Mouse (Mus musculus): ENCODE measurements around the gene Olfr1098. TPM values are rescaled to one million over a fixed set of nuclear protein-coding genes. Genes with fewer than 3 reads are reported as not detected.

Gene Olfr1098
- polyA plus RNA-seq (2016; fragmentation: Nextera tagmentation; extraction: Ambion mirVana): not detected in 2 replicates

- H3K27ac ChIP-seq: no peak within 1 kb of the TSS
- no peak within 1 kb of the TSS for H3K4me3 ChIP-seq
- H3K36me3 ChIP-seq: no peaks in the 10 kb centered on the region
- no peaks in the 10 kb centered on the region for H3K27me3 ChIP-seq
- no peak within 1 kb of the TSS for H3K4me2 ChIP-seq (replicated peaks)
- no peak within 1 kb of the TSS for H3K9ac ChIP-seq
- H3K4me1 ChIP-seq: no peaks in the 10 kb centered on the region
- H3K9me3 ChIP-seq (replicated peaks): no peaks in the 10 kb centered on the region
- ATAC-seq (ENCODE audit: low FRiP score): no peak
- 86% methylated on average over 1 of the region's 1 CpGs for WGBS
These were observed at the start of gene Olfr1098 for GRCm38 (mm10) chr2:86924445-86924844. TSS of gene Olfr1098 (minus strand) at chr2:86924545.

- no peak within 1 kb of the TSS for H3K27ac ChIP-seq
- no peaks in the 10 kb centered on the region for H3K36me3 ChIP-seq
- H3K4me1 ChIP-seq: no peaks in the 10 kb centered on the region
- no peak within 1 kb of the TSS for H3K4me2 ChIP-seq (replicated peaks)
- no peak for ATAC-seq (ENCODE audit: low FRiP score)
- H3K4me3 ChIP-seq: no peak within 1 kb of the TSS
- 84% methylated on average over 1 of the region's 1 CpGs for WGBS
- H3K9me3 ChIP-seq (replicated peaks): no peaks in the 10 kb centered on the region
- no peaks in the 10 kb centered on the region for H3K27me3 ChIP-seq
- H3K9ac ChIP-seq: no peak within 1 kb of the TSS
These were observed 36.2 kb upstream of the Olfr1098 start, which contains the start of gene Olfr1099 for GRCm38 (mm10) chr2:86960593-86960992. TSS of gene Olfr1099 (minus strand) at chr2:86960693.

GRCm38 (mm10) chr2:86926557-86926956 lies 2.2 kb upstream of the Olfr1098 start:
- no peak overlapping the region for H3K4me3 ChIP-seq
- H3K4me1 ChIP-seq: no peaks in the 10 kb centered on the region
- H3K36me3 ChIP-seq: no peaks in the 10 kb centered on the region
- H3K9ac ChIP-seq: no peak overlapping the region
- no peak for ATAC-seq (ENCODE audit: low FRiP score)
- no peaks in the 10 kb centered on the region for H3K27me3 ChIP-seq
- H3K4me2 ChIP-seq (replicated peaks): no peak overlapping the region
- no peak overlapping the region for H3K27ac ChIP-seq
- H3K9me3 ChIP-seq (replicated peaks): no peaks in the 10 kb centered on the region

GRCm38 (mm10) chr2:86905647-86906046 lies 18.7 kb downstream of the Olfr1098 start:
- no peak overlapping the region for H3K9ac ChIP-seq
- no peak overlapping the region for H3K4me3 ChIP-seq
- no peaks in the 10 kb centered on the region for H3K27me3 ChIP-seq
- no peak for ATAC-seq (ENCODE audit: low FRiP score)
- no peaks in the 10 kb centered on the region for H3K4me1 ChIP-seq
- H3K27ac ChIP-seq: no peak overlapping the region
- H3K36me3 ChIP-seq: no peaks in the 10 kb centered on the region
- H3K4me2 ChIP-seq (replicated peaks): no peak overlapping the region
- H3K9me3 ChIP-seq (replicated peaks): no peaks in the 10 kb centered on the region
- WGBS: 88% methylated on average over 2 of the region's 2 CpGs

- Histone ChIP-seq H3K9me3 (replicated peaks) (no peaks in the 10 kb centered on the region), H3K27ac (no peak within 1 kb of the TSS), H3K27me3 (no peaks in the 10 kb centered on the region), H3K4me3 (no peak within 1 kb of the TSS), H3K4me1 (no peaks in the 10 kb centered on the region), H3K36me3 (no peaks in the 10 kb centered on the region), H3K4me2 (replicated peaks) (no peak within 1 kb of the TSS), H3K9ac (no peak within 1 kb of the TSS)
- 98% methylated on average over 1 of the region's 1 CpGs for WGBS
- ATAC-seq (ENCODE audit: low FRiP score): no peak
These were observed 32.2 kb downstream of the Olfr1098 start, which contains the start of gene Olfr1097 for GRCm38 (mm10) chr2:86892116-86892515. TSS of gene Olfr1097 (minus strand) at chr2:86892216.

- Histone ChIP-seq H3K4me3 (no peak within 1 kb of the TSS), H3K36me3 (no peaks in the 10 kb centered on the region), H3K27ac (no peak within 1 kb of the TSS), H3K4me2 (replicated peaks) (no peak within 1 kb of the TSS), H3K9me3 (replicated peaks) (0 out of 2 replicates have a peak, but pooled peaks cover 2% of the 10 kb centered on the region), H3K27me3 (no peaks in the 10 kb centered on the region), H3K9ac (no peak within 1 kb of the TSS), H3K4me1 (no peaks in the 10 kb centered on the region)
- no peak for ATAC-seq (ENCODE audit: low FRiP score)
- 76% methylated on average over 1 of the region's 1 CpGs for WGBS
These were observed 49.6 kb downstream of the Olfr1098 start, which contains the start of gene Gm13723 for GRCm38 (mm10) chr2:86874702-86875101. TSS of gene Gm13723 (minus strand) at chr2:86874802.

Other genes starting within 250 kb of the Olfr1098 start
- gene Olfr1086, start 244.5 kb downstream of the Olfr1098 start, polyA plus RNA-seq (2016; fragmentation: Nextera tagmentation; extraction: Ambion mirVana): not detected in 2 replicates
- gene Olfr1087, start 226.2 kb downstream of the Olfr1098 start, polyA plus RNA-seq (2016; fragmentation: Nextera tagmentation; extraction: Ambion mirVana): not detected in 2 replicates
- gene Olfr1089, start 190.8 kb downstream of the Olfr1098 start, polyA plus RNA-seq (2016; fragmentation: Nextera tagmentation; extraction: Ambion mirVana): not detected in 2 replicates
- not detected in 2 replicates for gene Olfr1090, start 165.6 kb downstream of the Olfr1098 start, polyA plus RNA-seq (2016; fragmentation: Nextera tagmentation; extraction: Ambion mirVana)
- not detected in 2 replicates for gene Olfr1093, start 142.1 kb downstream of the Olfr1098 start, polyA plus RNA-seq (2016; fragmentation: Nextera tagmentation; extraction: Ambion mirVana)
- gene Olfr141, start 114.5 kb downstream of the Olfr1098 start, polyA plus RNA-seq (2016; fragmentation: Nextera tagmentation; extraction: Ambion mirVana): not detected in 2 replicates
- gene Olfr1094, start 99.9 kb downstream of the Olfr1098 start, polyA plus RNA-seq (2016; fragmentation: Nextera tagmentation; extraction: Ambion mirVana): not detected in 2 replicates
- not detected in 2 replicates for gene Olfr1095, start 72.8 kb downstream of the Olfr1098 start, polyA plus RNA-seq (2016; fragmentation: Nextera tagmentation; extraction: Ambion mirVana)
- gene Gm13723, start 49.7 kb downstream of the Olfr1098 start, polyA plus RNA-seq (2016; fragmentation: Nextera tagmentation; extraction: Ambion mirVana): not detected in 2 replicates
- not detected in 2 replicates for gene Olfr1097, start 32.3 kb downstream of the Olfr1098 start, polyA plus RNA-seq (2016; fragmentation: Nextera tagmentation; extraction: Ambion mirVana)
- not detected in 2 replicates for gene Olfr1099, start 36.1 kb upstream of the Olfr1098 start, polyA plus RNA-seq (2016; fragmentation: Nextera tagmentation; extraction: Ambion mirVana)
- gene Olfr1100, start 55.4 kb upstream of the Olfr1098 start, polyA plus RNA-seq (2016; fragmentation: Nextera tagmentation; extraction: Ambion mirVana): not detected in 2 replicates
- gene Olfr1101, start 66.7 kb upstream of the Olfr1098 start, polyA plus RNA-seq (2016; fragmentation: Nextera tagmentation; extraction: Ambion mirVana): not detected in 2 replicates
- not detected in 2 replicates for gene Olfr1102, start 73.9 kb upstream of the Olfr1098 start, polyA plus RNA-seq (2016; fragmentation: Nextera tagmentation; extraction: Ambion mirVana)
- gene Olfr1104, start 102.5 kb upstream of the Olfr1098 start, polyA plus RNA-seq (2016; fragmentation: Nextera tagmentation; extraction: Ambion mirVana): not detected in 2 replicates
- gene Olfr1105, start 112.0 kb upstream of the Olfr1098 start, polyA plus RNA-seq (2016; fragmentation: Nextera tagmentation; extraction: Ambion mirVana): not detected in 2 replicates
- not detected in 2 replicates for gene Olfr1106, start 127.7 kb upstream of the Olfr1098 start, polyA plus RNA-seq (2016; fragmentation: Nextera tagmentation; extraction: Ambion mirVana)
- gene Olfr1107, start 151.3 kb upstream of the Olfr1098 start, polyA plus RNA-seq (2016; fragmentation: Nextera tagmentation; extraction: Ambion mirVana): not detected in 2 replicates
- not detected in 2 replicates for gene Olfr1109, start 171.5 kb upstream of the Olfr1098 start, polyA plus RNA-seq (2016; fragmentation: Nextera tagmentation; extraction: Ambion mirVana)
- gene Olfr259, start 190.0 kb upstream of the Olfr1098 start, polyA plus RNA-seq (2016; fragmentation: Nextera tagmentation; extraction: Ambion mirVana): not detected in 2 replicates
- not detected in 2 replicates for gene Olfr1110, start 215.8 kb upstream of the Olfr1098 start, polyA plus RNA-seq (2016; fragmentation: Nextera tagmentation; extraction: Ambion mirVana)
- gene Olfr1111, start 228.1 kb upstream of the Olfr1098 start, polyA plus RNA-seq (2016; fragmentation: Nextera tagmentation; extraction: Ambion mirVana): not detected in 2 replicates

All from hindbrain, embryonic 12.5 days (tissue).